Mouse (Mus musculus): ENCODE data around the gene Rnf145.

The Rnf145 gene

DNA sequence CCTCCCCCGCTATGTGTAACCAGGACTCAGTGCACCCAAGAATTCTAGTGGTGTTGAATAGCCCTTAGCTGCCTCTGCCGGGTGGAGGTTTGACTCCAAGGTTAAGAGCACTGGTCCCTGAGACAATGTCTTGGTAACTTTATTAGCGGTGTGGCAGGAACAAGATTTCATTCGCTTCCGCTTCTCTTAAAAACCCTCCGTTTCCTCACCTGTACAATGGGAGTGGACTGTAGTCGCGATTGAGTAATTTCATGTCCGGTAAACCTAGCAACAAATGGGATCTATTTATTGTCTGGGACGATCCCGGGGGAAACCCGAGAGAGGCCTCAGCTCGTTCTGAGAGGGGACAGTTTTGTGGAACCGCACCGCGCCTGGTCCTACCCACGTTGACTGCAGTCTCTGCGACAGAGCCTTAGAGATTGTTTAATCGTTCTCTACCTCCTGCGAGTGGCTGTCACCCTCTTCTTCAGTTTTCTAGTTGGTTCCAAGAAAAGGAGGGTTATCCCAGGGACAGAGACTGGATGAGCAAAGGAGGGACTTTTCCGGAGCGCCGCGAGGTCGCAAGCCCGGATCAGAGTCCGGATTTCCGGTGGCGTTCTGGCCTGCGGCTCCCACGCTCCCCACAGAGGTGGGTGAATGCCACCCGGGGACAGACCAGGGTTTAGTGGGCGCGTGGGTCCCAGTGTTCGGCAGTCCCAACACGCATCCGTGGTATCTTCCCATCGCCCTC is 94.1 kb downstream of the Rnf145 start:
- no peak for ATAC-seq (ENCODE audit: insufficient number of reproducible peaks, low FRiP score, low TSS enrichment)

DNA sequence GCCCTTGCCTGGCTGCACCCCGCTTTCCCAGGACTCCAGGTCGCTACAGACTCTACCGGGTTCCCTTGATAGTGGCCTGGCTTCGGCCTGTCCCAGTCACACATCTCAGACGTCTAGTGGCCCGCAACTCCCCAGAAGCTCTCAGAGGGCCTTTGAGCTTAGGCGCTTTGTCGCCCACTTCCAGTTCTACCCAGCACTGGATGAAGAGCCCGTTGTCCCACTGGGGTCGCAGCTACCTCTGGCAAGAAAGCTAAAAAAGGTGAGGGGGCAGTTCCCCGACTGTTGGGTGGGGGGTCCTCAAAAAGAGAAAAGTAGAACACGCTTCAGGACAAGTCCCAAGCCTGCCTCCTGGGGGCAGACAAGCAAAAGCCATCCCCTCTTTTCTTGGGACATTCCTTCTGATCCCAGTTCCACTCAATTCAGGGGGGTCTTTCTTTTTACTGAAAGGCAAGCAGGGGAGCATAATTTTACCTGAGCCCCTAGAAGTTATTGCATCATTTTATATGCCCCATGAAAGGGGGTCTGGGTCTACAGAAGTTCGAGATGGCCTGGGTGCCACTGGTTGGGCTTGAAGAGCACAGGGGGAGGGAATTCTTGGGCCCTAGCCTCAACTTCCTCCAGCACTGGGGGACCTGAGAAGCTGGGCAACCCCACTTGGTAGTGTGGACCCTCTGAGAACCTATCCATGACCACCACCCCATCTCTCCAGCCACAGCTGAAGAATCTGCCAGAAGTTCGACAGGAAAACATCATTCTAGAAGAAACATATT is 94.8 kb downstream of the Rnf145 start:
- no peak for ATAC-seq (ENCODE audit: insufficient number of reproducible peaks, low FRiP score, low TSS enrichment)
